Mouse (Mus musculus) layer of hippocampus, postnatal 10 days (tissue): Measurements from ENCODE around the gene Ntsr2. TPM values are rescaled to one million over a fixed set of nuclear protein-coding genes. Genes with fewer than 3 reads are reported as not detected.
"Not testable (repeated sequence)": the region's sequence is repeated elsewhere in the genome, so short reads cannot be mapped to it uniquely, and the experiment has no call there.

Experiments used
- DNase-seq, 2 experiments: peaks; one replicate each; pipeline ENCODE4 v3.0.0; 2021; ENCODE audit warnings: low spot score in 2 of 2
- total RNA-seq, 2 experiments: library from RNA; stranded (reverse); gene quantifications; 2 replicates each; pipeline ENCODE4 v1.2.3; 2021

Ntsr2 gene
- total RNA-seq, 2 experiments from 2014 or later = 112 to 123 TPM

GRCm38 (mm10) chr12:16646780-16647409 lies 6.3 kb upstream of the Ntsr2 start:
- DNase-seq = no peak

- DNase-seq = no peak
Observed at GRCm38 (mm10) chr12:16648273-16648672, 4.9 kb upstream of the Ntsr2 start.

- no peak for DNase-seq
Observed at GRCm38 (mm10) chr12:16649819-16650218, 3.4 kb upstream of the Ntsr2 start.

- DNase-seq = no peak
Observed at GRCm38 (mm10) chr12:16655604-16656003, 2.4 kb downstream of the Ntsr2 start.

DNA sequence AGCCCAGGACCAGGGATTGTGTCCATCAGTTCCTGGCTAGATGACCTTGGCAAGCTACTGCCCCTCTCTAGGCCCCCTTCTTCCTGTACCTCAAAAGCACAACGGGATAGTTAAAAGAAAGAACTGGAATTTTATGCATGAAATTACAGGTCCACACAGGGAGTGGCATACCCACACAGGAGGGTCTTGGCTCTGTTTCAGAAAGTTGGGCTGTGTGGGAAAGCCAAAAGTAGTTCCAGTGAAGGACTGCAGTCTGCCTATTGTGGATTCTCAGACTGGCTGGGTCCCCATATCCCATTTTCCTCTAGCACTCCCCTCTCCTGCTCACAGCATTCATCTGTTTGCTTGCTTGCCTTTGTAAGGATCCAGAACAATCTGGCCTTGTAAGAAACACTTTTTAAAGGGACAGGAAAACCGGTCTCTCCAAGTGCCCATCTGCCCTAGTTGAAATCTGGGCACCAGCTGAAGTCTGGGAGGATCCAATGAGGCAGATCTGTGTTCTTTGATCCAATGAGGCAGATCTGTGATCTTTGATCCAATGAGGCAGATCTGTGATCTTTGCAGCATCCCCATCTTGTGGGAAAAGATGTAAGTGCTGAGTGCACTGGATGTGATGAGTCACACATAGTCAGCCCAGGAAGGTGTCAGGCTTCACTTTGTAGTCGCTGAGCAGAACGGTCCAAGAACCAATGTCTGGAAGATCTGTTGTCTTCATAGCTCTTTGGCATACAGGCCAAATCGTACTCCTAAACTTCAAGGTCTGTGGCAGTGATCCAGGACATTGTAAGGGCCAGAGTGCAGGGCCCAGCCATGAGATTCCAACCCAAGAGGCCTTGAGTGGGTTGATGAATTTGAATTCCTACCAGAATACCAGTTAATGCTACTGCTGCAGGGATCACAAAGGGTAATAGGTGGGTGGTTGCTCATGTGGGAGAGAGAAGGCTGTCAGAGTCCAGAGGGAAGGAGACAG lies 4.0 kb downstream of the Ntsr2 start:
- peak; percentile 49 to 51 for DNase-seq

DNA sequence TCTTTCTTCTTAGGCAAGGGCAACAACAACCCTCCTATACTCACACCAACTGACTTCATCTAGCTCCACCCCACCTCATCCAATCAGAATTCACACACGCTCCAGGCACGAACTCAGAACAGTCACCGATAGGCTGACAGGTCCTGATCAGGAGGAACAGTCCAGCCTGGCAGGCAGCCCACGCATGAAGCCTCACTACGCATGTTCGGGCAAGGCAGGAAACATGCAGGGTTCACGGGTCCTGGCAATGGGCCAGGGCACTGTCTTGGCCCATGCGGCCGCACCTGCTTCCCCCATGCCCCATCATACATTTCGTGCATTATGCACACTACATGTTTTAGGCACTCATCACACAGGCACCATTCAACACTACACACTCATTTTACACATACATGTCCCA lies 8.3 kb downstream of the Ntsr2 start:
- no peak for DNase-seq

- DNase-seq = no peak
Observed at GRCm38 (mm10) chr12:16661936-16662335, 8.8 kb downstream of the Ntsr2 start.

GRCm38 (mm10) chr12:16662955-16663585 lies 9.9 kb downstream of the Ntsr2 start:
- DNase-seq = peak; percentile 38 to 59

GRCm38 (mm10) chr12:16665022-16665421 lies 11.8 kb downstream of the Ntsr2 start:
- DNase-seq = no peak

DNA sequence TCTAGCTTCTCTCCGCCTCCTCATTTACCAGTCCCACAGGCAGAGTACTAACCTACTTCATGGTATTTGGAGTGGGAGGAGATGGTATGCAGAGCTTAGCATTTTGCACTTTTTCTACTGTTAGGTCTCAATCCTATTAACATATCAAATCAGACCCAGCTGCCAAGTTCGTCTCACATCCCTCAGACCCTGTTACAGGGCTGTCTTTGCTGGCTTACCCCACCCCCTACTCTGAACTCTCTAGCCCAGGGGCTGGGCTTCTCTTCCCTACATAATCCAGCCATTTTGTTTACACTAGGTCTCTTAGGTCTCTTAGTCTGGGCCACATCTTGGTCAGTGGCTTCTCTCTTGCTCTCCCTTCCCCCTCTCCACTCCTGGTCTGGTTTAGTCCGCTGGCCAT lies 16.0 kb downstream of the Ntsr2 start:
- DNase-seq = no peak

DNA sequence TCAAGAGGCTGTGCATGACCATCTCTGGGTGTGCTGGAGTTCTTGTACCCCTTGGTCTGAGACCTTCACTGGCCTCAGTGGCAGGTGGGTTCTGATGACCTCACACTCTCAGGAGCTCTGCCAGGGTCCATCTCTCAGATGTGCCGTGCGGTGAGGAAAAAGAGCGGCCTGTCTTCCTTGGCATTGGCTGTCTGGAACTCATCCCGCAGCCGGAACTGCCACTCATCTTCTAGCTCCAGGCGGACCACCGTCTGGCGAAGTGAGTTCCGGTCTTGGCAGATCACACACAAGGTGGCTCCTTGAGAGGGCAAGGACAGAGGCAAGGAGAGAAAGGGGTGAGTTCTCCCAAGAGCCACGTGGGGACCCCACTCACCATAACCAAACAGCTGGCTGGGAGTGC lies 19.1 kb downstream of the Ntsr2 start:
- DNase-seq = no peak

DNA sequence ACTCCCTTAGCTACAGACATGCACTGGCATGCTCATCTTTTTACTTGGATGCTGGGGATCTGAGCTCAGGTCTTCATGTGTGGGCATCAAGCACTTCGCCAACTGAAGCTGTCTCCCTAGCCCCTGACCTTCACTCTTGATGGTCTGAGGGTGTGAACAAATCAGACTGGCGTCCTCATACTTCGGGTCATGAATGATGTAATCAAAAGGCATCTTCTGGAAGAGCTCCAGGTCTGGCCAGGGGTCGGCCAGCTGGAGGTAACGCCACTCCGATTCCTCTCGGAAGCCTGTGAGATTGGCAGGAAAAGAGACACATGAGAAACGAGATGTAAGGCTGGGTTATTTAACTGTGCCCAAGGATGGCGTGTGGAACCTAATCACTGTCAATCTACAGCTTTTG lies 37.4 kb downstream of the Ntsr2 start:
- no peak for DNase-seq

DNA sequence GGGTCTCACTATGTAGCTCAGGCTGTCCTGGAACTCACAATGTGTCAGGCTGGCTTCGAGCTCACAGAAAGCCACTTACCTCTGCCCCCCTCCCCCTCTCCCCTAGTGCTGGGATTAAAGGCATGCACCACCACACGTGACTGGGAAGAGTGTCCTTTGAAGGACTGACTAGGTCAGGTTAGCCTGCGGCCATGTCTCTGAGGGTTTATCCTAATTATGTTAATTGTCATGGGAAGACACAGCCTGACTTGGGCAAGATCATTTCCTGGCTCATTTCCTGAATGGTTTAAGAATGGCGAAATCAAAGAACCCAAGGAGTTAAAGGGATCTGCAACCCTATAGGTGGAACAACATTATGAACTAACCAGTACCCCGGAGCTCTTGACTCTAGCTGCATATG lies 41.6 kb downstream of the Ntsr2 start:
- DNase-seq = no peak

GRCm38 (mm10) chr12:16695252-16695651 lies 42.1 kb downstream of the Ntsr2 start:
- DNase-seq = not testable (repeated sequence)

- DNase-seq = no peak
Observed at GRCm38 (mm10) chr12:16696146-16696545, 43.0 kb downstream of the Ntsr2 start.

DNA sequence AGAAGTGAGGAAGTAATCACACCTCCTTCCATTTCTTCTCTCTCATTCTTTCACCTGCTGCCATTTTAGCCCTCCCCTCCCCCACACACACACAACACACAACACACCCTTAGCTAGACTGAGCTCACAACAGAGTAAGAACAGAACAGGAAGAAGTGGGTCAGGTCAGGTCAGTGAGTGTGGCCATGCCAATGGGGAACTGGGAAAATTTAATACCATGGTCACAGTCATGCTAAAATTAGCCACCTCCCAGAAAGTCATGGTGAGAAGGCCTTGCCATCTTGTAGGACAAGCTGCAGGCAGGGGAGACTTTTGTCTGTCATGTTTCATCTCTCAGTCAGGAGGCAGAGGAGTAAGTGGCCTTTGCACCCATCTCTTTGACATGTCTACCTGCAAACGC lies 45.5 kb downstream of the Ntsr2 start:
- no peak for DNase-seq

Other genes starting within 250 kb of the Ntsr2 start
- 10 to 100 TPM; 17.7 to 20.9 TPM for gene Lpin1, start 42.4 kb upstream of the Ntsr2 start, total RNA-seq
- under 1 TPM; 0.57 to 0.76 TPM for gene Greb1, start 147.5 kb downstream of the Ntsr2 start, total RNA-seq
- 10 to 100 TPM; 23.2 to 24.5 TPM for gene E2f6, start 157.6 kb downstream of the Ntsr2 start, total RNA-seq
- gene Rock2, start 241.5 kb downstream of the Ntsr2 start, total RNA-seq = 10 to 100 TPM; 79.1 to 79.4 TPM